Mouse (Mus musculus) heart, adult 9 months (tissue): ENCODE data around the gene Ahdc1.

Experiments
- DNase-seq, 2 experiments: peaks; one replicate each; pipeline ENCODE4 v3.0.0; 2022; ENCODE audit warnings: low spot score in 2 of 2

Ahdc1 gene

DNA sequence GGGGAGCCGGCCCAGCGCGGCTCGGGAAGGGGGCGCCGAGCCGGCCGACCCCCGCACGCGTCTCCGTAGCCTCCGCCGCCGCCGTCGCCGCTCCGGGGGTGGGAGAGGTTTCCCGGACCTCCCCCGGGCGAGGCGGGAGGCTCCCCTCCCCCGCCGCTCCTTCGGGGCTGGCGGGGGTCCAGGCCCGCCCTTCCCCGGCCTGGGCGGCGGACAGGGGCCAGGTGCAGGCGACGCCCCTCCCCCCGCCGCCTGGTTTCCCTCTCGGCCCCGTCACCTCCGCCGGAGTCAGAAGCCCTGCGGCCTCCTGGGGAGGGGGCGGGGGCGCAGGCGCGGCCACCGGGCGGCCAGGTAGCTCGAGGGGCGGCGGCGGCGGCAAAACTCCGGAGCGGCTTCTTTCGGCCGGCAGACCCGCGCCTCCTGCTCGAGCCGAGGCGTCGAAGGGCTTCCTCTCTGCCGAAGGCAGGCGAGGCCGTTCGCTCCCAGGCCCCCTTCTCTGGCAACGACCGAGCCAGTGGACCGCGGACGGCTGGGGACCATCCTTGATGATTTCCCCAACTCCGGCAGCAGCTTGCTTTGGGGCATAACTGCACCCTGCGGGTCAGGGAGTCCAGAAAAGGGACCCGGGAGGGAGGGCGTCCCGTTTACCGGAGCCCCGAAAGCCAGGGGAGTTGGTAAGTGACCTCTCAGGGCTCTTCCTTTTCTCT is 28.2 kb downstream of the Ahdc1 start:
- peak in 1 of 2 experiments; percentile 69 for DNase-seq

DNA sequence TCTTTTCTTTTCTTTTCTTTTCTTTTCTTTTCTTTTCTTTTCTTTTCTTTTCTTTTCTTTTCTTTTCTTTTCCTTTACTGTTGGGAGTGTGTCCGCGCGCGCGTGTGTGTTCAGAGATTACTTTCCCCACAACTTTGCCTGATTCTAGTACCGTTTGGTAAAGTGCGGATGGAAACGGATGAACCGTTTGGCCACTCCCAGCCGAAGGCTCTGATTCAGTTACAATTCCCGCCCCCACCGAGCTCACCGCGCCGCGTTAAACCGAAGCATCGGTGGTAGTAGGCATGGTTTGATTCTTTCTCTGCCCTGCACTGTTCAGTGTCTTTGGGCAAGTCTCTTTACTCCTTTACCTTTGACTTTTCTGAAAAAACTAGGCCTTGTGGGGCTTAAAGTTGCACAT is 28.8 kb downstream of the Ahdc1 start:
- DNase-seq = no peak

DNA sequence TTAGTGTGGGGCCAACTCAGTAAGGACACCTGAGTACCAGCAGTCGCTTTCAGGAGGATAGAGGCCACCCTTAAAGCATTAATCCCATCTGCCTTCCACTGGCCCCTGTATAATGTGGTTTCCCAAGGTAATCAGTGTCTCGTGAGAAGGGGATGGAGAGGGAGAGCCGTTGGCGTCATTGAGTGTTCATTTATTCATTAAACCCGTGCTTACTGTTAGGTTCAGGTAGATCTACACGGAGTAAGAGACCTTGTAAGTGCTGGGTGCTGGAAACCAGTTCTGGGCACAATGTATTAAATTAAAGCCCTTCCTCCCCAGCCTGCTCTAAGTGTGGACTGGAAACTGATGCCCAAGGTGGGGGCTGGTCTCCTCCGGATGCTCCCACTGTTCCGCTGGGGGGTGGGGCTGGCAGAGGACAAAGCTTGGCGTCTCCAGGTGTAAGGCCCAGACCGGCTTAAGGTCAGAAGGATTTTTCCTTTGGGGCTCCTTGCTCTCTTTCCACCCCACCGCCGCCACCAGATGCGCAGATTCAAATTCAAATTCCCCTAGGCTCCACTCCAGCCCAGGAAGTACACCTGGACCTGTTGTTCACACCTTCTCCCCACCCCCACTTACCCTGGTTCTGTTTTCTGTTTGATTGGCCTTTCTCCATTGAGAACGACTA is 29.3 kb downstream of the Ahdc1 start:
- no peak for DNase-seq

DNA sequence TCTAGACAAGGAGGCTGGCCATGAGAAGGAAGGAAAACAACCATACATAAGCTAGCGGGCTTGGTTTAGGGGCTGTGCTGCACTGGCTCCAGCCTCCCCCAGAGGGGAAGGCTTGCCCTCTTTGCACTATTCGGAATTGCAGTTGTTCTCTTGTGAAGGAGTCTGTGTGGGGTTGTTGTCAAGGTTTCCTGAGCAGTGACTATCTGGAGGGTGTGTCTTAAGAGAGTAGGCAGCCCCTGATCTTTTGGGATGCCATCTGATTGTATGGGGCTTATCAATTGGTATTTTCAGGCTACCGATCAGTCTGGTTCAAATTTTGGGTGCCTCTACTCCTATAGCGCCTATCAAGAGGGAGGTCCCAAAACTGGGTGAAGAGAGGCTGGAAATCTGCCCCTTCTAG is 31.2 kb downstream of the Ahdc1 start:
- DNase-seq = no peak

DNA sequence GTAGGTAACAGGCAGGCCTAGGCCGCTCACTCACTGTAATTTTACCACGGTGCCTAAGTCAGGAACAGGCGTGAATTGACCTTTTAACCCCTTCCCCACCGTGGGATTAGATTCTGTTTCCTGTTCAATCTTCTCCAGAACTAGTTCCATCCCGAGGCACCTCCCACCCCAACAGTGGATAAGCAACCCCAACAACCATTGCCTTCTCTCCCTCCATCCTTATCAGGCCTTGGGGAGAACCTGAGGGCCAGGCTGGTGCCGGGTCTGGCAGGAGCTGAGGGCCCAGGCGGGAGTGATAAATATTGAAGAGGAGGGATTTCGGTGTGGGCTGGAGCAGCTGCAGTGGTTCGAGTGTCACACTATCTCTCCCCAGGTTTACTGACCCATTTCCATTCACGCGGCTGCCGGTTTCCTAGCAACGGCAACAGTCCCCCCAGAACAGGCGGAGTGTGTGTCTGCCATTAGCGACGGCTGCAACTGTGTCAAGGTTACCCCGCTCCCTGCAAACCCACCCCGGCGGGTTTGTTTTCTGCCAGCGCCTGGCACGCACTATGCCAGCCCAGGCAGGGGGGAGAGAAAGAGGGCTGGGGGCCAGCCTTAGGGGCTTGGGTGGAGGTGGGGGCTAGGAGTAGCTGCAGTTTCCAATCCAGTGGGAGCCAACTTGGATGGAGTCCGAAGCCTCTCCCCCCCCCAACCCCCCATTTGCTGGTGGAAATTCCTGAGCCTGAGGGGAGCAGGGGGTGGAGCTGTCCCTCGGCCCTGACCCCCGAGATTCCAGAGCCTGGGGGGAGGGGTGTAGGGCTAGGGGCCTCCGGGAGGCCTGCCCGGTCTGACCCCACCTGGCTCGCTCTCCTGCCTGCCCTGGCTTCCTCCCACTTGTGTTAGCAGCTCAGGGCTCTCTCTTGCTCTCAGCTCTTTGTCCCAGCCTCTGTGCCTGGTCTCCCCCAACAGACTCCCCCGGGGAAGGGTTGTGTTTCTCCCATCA is 31.9 kb downstream of the Ahdc1 start:
- peak in 1 of 2 experiments; percentile 60 for DNase-seq

DNA sequence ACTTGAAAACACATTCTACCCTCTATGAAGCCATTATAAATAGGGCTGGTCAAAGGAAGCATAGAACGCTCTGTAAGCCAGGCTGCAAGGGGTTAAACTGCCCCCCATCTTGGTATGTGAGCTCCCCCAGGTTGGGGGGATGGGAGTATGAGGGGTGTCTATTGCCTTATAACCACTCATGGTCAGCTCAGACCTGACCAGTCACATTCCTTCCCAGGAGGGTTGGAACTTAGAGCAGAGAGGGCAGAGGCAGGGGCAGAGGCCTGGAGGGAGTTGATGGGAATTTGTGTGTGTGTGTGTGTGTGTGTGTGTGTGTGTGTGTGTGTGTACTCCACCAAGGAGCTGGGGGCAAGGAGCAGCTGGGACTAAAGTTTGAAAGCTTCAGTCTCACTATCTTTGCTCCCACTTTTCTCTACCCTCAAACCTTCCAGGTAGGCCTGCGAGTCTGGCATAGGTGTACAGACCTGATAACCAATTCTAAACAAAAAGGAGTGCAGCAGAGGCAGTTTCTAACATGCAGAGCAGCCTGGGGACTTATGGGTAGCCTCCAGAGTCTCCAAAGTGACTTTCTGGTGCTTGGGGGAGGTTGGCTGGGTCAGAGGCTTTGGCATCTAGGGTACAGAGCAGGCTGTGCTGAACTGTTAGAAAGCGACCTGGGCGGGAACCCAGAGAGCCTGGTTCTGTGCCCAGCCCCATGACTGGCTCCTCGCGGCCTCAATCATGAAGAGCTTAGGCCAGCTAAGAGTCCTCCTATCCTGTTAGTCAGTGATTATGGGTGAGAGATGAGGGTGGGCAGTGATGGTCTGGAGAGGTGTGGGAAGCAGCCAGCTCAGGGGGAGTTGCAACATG is 33.0 kb downstream of the Ahdc1 start:
- peak; percentile 82 to 87 for DNase-seq

DNA sequence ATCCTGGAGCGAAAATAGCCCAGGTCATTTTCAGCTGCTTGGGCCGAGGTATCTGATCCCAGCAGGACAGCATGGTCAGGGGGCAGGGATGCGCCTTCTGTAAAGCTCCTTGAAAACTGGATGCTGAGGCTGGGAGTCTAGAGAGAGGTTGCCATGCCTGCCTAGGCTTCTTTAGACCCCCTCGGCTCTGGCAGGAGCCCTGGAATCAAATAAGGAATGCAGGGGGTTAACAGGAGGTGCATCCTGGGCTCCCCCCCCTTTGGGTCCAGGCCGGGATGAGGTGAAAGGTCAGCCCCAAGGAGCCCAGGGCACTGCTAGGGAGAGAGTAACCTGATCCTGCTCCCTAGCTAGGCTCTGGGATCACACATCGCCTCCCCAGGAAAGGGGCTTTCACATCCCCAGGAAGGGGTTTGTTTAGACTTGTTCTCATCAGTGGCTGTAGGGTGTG is 33.6 kb downstream of the Ahdc1 start:
- no peak for DNase-seq

DNA sequence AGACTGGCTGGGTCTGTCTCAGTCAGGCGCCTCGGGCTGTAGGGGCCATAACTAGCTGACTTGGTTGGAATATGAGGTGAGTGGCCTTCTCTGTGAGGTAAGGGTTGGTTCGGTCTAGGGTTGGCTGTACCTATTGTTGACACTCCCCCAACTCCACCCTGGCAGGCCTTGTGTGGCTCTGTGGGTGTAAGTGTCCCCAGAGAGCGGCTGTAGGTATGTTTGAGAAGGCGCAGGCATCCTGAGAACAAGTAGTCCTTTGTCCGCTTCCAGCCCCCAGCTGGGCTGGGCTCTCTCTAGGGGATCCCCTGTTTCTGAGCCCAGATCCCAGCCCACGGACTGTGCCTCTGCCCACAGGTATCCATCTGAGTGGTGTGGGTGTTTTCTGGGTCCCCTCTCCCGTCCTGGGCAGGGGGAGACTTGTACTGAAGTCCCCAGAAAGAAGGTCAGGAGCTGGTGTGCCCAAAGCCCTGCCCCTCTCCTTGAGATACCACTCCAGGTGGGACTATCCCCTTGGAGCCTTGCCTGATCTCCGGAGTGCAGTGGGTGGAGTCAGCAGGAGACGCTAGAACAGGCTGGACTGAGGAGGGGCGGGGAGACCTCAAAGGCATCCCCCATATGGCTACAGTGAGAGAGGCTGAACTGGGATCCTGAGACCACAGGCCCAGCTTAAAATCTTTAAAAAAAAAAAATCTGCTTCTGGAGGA is 34.9 kb downstream of the Ahdc1 start:
- DNase-seq = no peak

DNA sequence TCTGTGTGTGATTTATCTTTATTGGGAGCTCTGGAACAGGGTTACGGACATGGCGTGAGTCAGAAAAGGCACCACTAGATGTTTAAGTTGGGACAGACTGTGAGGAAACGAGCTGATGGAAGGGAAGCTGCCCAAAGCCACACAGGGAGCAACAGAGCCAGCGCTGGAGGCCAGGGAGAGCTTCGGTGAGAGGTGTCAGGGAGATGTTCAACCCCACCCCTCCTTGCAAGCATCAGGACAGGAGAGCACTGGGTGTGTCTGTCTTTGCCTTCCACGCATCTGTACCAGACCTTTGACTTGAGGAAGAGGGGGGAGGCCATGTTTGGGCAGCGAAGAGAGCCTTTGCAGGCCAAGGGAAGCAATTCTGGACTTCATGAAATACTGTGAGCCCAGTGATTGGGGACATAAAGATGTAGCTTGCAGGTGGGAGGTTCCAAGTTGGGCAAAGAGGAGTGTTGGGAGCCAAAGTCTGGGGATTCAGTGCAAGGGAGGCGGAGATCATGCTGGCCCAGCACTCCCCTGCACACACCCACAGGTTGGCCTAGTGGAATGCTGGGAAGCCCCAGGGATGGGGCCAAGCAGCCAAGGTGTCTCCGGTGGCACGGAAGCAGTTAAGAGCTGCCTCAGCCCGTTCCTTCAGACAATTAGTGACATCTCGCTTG is 35.8 kb downstream of the Ahdc1 start:
- no peak for DNase-seq

DNA sequence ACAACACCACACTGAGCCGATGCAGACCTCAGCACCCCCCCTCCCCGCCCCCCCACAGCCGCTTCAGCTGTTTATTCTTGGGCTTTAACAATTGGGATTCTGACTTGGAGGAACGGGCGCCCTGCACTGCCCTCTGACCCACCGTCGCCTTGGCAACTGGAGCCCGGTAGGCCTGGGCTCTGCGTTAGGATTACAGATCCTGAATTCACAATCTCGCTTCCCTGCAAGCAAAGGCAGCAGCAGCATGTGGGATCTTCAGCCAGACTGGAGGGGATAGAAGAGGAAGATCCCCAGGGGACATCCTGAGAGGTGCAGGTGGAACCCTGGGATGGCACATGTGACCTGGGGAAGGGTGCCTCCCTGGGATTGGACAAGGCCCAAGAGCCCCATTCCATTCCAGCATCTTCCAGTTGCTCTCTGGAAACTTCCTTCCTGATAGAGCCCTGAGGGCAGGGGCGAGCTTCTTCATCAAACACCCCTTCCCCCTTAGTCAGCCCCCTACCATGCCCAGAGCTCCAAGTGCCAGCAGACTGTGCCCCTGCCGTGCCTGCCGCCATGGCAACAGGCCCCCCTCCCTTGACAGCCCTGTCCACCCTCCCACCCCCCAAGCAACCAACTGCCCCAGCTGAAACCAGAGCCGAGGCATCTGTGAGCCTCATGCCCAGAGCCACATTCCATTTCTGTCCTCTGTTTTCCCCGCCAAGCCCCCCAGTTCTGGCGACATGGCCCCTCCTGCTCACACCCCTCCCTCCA is 36.5 kb downstream of the Ahdc1 start:
- no peak for DNase-seq

DNA sequence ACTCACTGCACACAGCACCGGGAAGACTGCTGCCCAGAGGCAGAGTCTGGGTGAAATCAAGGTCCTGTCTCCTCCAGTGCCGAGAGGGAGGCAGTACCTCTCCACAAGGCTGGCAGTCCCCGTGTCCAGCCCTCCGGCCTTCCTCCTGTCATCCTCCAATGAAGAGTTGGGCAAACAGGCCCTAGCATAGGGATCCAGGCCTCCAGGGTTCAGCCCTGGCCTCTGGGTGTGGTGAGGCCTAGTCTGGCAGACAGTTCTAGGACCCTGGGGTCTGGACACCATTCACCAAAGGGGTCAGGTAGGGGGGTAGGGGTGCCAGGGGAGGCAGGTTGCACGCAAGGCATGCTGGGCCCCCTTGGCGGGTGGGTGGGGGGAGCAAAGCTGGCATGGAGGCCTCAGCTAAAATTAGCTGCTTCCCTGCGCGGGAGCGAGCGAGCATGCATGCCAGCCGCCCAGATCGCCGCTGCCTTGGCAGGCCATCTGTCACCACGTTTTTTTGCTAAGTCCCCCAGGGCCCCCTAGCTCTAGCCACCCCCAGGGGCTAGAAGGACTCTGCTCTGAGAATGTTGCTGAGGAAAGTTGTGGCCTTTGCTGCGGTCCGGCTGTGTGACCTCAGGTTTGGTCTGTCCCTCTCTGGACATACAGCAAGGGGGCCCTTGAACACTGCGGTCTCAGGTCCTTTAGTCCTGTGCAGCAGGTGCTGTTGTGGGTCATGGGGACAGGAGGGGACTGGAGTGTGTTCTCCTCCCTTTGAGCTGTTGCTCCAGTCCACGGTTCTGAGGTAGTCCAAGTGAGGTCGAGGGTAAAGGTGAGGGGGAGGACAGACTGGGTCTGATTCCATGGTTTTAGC is 38.2 kb downstream of the Ahdc1 start:
- DNase-seq = no peak

DNA sequence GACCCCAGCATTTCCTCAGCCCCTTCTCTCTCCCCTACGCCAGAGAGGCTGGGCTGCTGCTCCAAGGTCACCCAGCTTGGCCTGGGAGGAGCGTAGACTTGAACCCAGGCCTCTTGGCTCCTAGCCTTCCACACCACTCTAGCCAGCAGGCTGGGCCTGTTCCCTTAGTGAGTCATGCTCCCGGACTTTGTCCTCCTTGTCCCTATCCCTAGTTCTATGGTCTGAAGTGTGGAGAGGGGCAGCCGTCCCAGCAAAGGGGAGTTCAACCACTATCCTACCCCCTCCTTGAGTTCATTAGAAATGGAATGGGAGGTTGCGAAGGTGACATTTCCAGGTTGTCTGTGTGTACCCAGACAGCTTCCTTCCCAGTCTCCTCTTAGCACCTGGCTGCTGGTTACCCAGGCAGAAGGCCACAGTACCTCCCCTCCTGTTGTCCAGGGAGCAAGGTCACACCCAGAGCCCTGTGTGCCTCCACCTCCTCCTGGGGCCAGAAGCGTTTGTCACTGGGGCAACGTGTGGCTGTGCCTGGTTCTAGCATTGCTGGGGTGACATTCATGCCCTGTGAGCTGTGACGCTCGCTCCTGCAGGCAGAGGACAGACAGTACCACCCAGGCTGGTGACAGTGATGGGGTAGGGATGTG is 39.3 kb downstream of the Ahdc1 start:
- no peak for DNase-seq

DNA sequence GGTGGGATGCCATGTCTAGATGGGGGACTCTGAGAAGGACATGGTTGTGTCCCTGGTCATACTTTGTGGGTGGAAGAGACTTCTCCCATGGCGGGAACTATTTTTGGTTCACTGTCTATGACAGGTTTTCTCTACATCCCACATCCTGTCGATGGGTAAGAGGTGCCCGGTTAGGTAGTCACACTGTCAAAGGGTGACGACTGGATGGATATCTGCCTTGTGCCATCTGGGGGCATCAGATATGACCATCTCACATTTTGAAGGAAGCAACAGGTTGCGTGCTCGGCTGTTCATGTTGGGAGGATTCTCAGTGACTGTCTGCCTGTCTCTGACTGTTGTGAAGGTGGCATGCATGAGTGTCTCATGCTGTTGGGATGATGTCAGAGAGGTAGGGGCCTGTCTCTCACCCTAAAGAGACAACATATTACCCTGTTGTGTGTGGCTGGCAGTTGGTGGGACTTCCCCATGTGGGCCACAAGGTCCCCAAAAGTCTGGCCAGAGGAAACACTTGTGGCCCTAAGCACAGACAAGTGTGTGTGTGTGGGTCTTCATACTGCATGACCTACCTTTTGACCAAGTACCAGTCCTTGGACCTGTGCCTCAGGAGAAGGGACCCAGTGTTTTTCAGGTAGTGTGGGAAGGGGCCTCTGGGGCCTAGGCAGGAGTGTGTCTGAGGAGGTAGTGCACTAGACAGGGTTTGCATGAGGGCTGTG is 39.9 kb downstream of the Ahdc1 start:
- no peak for DNase-seq

DNA sequence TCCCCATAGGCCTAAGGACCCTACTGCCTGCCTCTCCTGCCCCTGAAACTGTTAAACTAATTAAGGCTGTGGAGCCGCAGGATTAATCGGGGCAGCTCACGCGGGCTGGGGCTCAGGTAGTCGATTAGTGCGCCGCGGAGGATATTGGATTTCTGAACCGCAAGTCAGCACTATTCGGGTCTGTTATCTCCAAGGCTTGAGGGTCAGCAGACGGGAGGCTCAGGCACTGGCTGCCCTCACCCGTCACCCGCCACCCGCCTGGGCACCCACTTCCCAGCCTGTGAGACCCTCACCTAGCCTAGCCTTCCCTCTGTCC is 40.4 kb downstream of the Ahdc1 start:
- no peak for DNase-seq

DNA sequence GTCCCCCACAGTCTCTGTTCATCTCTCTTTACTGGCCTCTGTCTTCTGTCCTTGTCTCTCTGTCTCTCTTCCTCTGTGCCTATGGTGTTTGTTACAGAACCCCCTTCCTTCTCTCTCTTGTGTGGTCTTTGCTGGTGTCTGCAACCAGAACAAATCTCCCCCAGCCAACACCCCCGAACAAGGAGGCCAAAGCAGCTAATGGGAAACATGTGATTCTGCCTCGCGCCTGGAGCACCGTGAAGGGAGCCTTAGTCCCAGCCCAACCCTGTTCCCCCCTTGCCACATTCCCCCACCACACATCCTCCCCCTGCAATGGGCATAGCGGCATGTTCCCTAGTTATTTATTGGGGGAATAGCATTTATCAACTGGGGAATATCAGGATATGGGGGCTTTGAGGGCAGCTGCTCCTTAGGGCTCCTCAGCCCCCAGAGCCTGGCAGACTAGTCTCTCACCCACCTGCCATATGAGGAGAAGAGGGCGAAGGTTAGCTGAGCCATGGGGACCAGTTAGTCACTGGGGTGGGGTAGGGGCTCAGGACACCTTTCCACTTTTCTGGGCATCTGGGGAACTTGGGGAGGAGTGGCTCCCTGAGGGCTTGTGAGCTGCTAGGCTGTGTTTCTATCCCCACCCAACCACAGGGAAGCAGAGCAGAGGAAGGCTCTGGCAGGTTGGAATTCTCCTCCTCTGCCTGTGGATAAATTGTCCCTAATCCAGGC is 41.1 kb downstream of the Ahdc1 start:
- no peak for DNase-seq

DNA sequence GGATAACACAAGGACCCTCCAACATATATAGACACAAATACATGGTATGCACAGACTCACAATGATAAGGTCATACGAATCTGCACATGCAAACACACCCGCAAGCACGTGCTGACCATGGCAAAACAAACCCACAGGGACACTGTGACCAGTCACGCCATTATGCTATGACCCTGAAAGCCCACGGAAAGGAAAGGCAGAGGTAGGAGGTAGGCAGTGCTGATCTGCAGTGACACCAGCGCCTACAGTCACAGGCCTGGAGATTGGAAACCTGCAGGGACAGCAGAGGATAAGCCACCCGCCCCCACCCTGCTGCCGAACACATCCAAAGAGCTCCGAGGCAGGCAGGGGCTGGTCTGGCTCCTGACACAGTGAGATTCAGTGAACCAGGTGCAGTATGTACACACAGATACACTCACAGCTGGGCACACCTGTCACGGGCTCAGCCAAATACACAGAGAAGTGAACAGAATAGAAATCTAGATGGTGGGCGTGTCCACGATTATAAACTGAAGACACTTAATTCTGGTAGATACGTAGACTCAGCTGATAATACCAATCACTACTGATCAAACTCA is 42.0 kb downstream of the Ahdc1 start:
- no peak for DNase-seq

DNA sequence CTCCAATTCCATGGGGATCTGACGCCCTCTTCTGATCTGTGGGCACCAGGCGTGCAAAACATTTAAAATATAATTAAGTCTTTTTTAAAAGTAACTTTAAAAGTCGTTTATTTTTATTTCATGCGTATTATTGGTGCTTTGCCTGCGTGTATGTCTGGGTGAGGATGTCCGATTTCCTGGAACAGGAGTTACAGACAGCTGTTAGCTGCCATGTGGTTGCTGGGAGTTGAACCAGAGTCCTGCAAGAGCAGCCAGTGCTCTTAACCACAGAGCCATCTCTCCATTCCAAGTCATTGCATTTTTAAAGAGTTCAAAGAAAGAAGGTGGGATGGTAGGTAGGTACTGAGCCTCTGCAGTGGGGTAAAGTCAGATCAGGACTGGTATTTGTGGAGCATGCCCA is 43.5 kb downstream of the Ahdc1 start:
- no peak for DNase-seq
